Mouse (Mus musculus) cerebellum, adult 2 months (tissue): ENCODE results near the gene Try4.
"Not testable (repeated sequence)": the region's sequence is repeated elsewhere in the genome, so short reads cannot be mapped to it uniquely, and the experiment has no call there.

Experiments used
- CTCF ChIP-seq: fragments of 200-500 bp; IDR thresholded peaks from 2 replicates; pipeline ENCODE4 v1.5.1; 2011; ENCODE audit warnings: low read depth, mild to moderate bottlenecking, control low read depth, low read length, moderate library complexity, borderline replicate concordance; ENCODE audit not compliant: insufficient read depth
- POLR2A ChIP-seq: fragments of 200-500 bp; IDR thresholded peaks from 2 replicates; pipeline ENCODE4 v1.6.1; 2011; ENCODE audit warnings: low read length, control low read depth, borderline replicate concordance; ENCODE audit not compliant: insufficient read depth

DNA sequence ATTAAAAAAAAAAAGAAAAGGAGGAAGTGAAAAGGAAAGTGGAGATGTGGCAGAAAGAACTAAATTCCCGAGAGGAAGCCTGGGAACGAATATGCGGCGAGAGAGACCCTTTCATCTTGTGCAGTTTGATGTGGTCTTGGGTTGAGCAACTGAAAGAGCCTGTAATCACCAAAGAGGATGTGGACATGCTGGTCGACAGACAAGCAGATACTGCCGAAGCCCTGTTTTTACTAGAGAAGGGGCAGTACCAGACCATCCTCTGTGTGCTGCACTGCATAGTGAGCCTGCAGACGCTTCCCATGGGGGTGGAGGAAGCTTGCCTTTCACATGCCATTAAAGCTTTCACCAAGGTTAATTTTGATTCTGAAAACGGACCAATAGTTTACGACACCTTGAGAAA is 48.8 kb upstream of the Try4 start:
- not testable (repeated sequence) for TF ChIP-seq CTCF, POLR2A
